Mouse (Mus musculus) heart, embryonic 15.5 days (tissue): ENCODE data around the gene Adcy9. TPM values are rescaled to one million over a fixed set of nuclear protein-coding genes. Genes with fewer than 3 reads are reported as not detected.

Experiments used
- ATAC-seq: fragments of 200-750 bp; cut with Nextera tagmentation; replicated peaks from 2 replicates; pipeline ENCODE4 v1.8.0; 2017; ENCODE audit warnings: low read depth, moderate TSS enrichment; ENCODE audit not compliant: insufficient number of reproducible peaks, insufficient read depth, low FRiP score
- H3K27ac ChIP-seq: fragments of 300-500 bp; sonication (generic); 2 replicates; pipeline ENCODE4 v1.5.1; 2015; ENCODE audit warnings: mild to moderate bottlenecking, inconsistent platforms
- H3K27me3 ChIP-seq: fragments of 300-500 bp; sonication (generic); 2 replicates; pipeline ENCODE4 v1.6.1; 2015; ENCODE audit warnings: inconsistent platforms
- H3K36me3 ChIP-seq: fragments of 300-500 bp; sonication (generic); 2 replicates; pipeline ENCODE4 v1.6.1; 2015; ENCODE audit warnings: mild to moderate bottlenecking, inconsistent platforms
- H3K4me1 ChIP-seq: fragments of 300-500 bp; sonication (generic); replicated peaks from 2 replicates; pipeline ENCODE4 v1.6.1; 2015; ENCODE audit warnings: inconsistent platforms
- H3K4me2 ChIP-seq: fragments of 300-500 bp; sonication (generic); 2 replicates; pipeline ENCODE4 v1.6.1; 2015; ENCODE audit warnings: inconsistent platforms, mild to moderate bottlenecking, moderate library complexity
- H3K4me3 ChIP-seq: fragments of 300-500 bp; sonication (generic); 2 replicates; pipeline ENCODE4 v1.5.1; 2015; ENCODE audit warnings: mild to moderate bottlenecking, inconsistent platforms
- H3K9ac ChIP-seq: fragments of 300-500 bp; sonication (generic); 2 replicates; pipeline ENCODE4 v1.6.1; 2015; ENCODE audit warnings: mild to moderate bottlenecking, inconsistent platforms
- H3K9me3 ChIP-seq: fragments of 300-500 bp; sonication (generic); replicated peaks from 2 replicates; pipeline ENCODE4 v1.6.1; 2016; ENCODE audit warnings: inconsistent platforms
- WGBS: fragments of 180-500 bp; shearing (Covaris S2); methylation state at CpG from one replicate; pipeline ENCODE4 v1.1.7; 2015; ENCODE audit warnings: mixed read lengths; 5-methylcytosine and 5-hydroxymethylcytosine counted together
- polyA plus RNA-seq: library from polyadenylated mRNA; unstranded; fragments of >200 nt; fragmentation: Nextera tagmentation; extraction: Ambion mirVana; gene quantifications from 2 replicates; pipeline ENCODE4 v1.2.1, GENCODE M21; 2015

Adcy9 gene
- polyA plus RNA-seq, 1 experiment from 2014 or later = 1.1 TPM

DNA sequence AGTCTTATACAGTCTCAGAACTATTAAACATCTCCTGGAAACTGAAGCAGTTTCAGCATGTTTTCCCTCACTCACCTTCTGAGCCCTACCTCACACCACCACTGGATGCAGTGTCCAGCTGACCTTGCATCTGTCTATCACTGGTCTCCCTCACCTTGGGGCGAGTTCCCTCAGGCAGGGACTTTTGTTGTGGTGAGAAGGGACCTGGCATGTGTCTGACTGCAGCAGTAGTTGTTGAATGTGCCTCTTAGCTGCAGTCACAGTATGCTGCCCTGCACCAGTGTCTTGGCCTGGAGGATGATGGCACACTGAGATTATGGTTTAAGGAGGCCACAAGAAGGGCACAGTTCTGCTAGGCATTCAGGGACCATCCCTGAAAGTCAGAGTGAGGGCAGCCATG lies 19.2 kb downstream of the Adcy9 start:
- Histone ChIP-seq H3K27ac (no peak overlapping the region), H3K4me1 (peaks cover 35% of the 10 kb centered on the region), H3K9ac (no peak overlapping the region), H3K4me2 (no peak overlapping the region), H3K27me3 (no peaks in the 10 kb centered on the region), H3K36me3 (no peaks in the 10 kb centered on the region), H3K4me3 (no peak overlapping the region), H3K9me3 (no peaks in the 10 kb centered on the region)
- WGBS = 42% methylated on average over 1 of the region's 1 CpGs
- no peak for ATAC-seq

DNA sequence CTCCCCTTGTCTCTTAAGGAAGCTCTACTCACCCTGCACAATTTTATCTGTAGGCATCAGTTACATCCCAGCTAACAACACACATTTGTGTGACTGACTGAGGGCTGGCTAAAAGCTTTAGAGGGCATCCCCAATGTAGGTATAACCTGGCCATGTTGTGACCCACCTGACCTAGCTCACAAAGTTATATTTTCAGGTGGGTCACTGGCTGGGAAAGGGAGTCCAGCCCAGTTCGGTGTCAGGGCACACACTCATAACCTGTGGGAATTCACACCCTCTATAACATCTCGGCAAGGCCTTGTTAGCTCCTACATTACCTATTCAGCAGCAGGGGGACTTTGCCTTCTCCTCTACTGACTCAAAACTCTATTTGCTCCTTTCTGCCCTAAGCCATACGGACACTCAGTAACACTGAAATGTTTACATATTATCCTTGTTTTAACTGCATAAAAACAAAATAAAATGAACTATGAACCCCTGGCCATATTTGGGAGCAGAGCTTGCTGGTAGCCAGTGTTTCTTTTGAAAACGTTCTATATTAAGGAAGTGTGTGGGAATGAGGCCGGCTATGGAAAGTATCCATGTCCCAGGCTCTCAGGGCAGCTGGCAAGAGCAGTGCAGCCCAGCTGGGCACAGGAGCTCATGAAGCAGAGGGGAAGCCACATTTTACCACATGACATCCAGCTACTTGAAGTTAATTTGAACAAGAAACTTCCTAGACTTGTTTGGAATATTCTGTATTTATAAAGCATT lies 20.7 kb downstream of the Adcy9 start:
- H3K36me3 ChIP-seq = no peaks in the 10 kb centered on the region
- no peak overlapping the region for H3K4me3 ChIP-seq
- H3K4me2 ChIP-seq = no peak overlapping the region
- no peak for ATAC-seq
- no peaks in the 10 kb centered on the region for H3K9me3 ChIP-seq
- H3K27me3 ChIP-seq = no peaks in the 10 kb centered on the region
- 50% methylated on average over 5 of the region's 5 CpGs for WGBS
- peaks cover 29% of the 10 kb centered on the region for H3K4me1 ChIP-seq
- H3K27ac ChIP-seq = peak overlapping the region; percentile 45
- no peak overlapping the region for H3K9ac ChIP-seq

DNA sequence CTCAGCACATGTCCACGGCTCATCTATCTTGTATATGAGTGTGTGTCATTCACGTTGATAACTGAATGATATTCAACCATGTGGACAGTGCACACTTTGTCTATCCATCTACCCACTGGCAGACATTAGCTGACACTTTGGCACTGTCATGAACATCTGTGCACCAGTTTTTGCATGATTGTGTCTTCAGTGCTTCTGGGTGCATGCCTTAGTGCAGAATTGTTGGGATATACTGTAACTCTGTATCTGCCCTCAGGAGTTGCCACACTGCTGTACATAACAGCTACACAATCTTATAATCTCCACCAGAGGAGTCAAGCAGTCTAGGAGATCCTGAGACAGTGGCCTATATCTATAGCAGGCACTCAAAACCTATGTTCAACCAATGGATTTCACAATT lies 21.5 kb downstream of the Adcy9 start:
- peaks cover 25% of the 10 kb centered on the region for H3K4me1 ChIP-seq
- 40% methylated on average over 2 of the region's 2 CpGs for WGBS
- H3K4me3 ChIP-seq = no peak overlapping the region
- H3K9ac ChIP-seq = no peak overlapping the region
- no peaks in the 10 kb centered on the region for H3K27me3 ChIP-seq
- H3K36me3 ChIP-seq = no peaks in the 10 kb centered on the region
- no peak overlapping the region for H3K4me2 ChIP-seq
- no peak for ATAC-seq
- H3K27ac ChIP-seq = no peak overlapping the region
- no peaks in the 10 kb centered on the region for H3K9me3 ChIP-seq

DNA sequence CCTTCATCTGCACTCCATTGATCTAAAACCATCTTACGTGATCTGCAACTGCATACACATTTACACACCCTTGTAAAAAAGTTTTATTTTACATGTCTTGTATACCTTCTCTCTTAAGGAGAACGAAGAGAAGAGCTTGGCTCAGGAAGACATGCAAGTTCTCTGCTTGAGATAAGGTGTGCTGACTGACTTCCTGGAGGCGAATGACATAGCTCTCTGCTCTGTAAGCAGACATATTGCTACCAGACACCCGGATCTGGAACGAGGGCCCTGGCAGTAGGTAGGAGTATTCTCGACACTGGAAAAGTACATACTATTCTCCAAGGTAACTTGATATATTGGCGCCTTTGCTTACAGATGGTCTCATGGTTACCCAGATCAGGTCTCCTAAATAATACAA lies 22.7 kb downstream of the Adcy9 start:
- Histone ChIP-seq H3K4me3 (no peak overlapping the region), H3K4me1 (peaks cover 25% of the 10 kb centered on the region), H3K36me3 (no peaks in the 10 kb centered on the region), H3K4me2 (no peak overlapping the region), H3K27me3 (no peaks in the 10 kb centered on the region), H3K9ac (no peak overlapping the region), H3K9me3 (no peaks in the 10 kb centered on the region), H3K27ac (no peak overlapping the region)
- 84% methylated on average over 7 of the region's 7 CpGs for WGBS
- ATAC-seq = no peak

DNA sequence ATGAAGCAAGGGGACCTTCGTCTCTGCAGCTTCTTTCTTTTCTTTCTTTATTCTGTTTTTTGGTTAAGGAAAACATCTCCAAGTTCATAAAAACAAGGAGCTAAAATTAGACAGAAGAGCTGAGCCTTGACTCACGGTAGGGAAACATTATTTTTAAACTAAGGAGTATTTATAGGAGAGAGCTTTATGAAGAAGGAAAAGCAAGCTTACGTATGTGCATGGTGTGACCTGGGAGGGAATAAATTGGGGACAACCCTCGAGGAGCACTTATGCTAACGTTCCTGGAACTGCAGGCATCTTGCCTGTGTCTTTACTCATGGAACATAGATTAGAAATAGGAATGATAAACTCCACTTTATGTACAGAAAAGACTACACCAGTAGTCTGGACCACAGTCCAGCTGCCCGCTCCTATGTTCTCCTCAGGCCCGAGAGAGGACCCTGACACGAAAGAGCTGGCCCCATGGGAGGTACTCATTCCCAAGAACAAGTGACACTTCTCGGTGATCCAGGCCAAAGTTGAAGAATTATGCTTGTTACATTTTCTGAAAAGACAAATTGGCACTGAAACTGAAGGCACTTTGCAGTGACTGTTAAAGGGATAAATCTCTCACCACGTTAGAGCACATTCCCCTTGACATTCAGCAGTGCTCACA lies 24.5 kb downstream of the Adcy9 start:
- WGBS = 50% methylated on average over 10 of the region's 10 CpGs

DNA sequence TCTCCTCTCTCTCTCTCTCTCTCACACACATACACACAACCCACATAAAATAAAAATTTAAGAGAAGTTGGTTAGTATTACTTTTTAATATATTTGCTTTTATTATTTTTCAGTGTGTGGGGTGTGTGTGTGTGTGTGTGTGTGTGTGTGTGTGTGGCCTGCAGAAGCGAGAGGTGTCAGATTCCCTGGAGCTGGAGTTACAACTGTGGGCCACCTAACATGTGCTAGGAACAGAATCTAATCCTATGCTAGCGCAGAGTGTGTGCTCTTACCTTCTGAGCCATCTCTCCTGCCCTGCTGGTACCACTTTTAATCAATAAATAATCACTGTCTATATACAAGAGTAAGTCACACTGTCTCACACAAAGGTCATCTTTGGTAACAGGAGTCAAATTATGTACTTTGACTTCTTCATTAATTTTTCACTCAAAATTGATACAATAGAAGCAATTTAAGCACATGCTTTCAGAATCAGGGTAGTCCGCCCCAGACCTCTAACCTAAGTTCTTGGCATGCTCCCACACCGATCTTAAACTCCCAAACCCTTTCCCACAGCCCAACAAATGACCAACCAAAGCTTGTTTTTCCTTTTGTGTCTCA lies 25.2 kb downstream of the Adcy9 start:
- H3K4me2 ChIP-seq = no peak overlapping the region
- H3K4me1 ChIP-seq = peaks cover 18% of the 10 kb centered on the region
- no peak overlapping the region for H3K9ac ChIP-seq
- no peaks in the 10 kb centered on the region for H3K36me3 ChIP-seq
- ATAC-seq = no peak
- 0 out of 2 replicates have a peak overlapping the region, but pooled peaks have one; percentile 3 for H3K27ac ChIP-seq
- H3K27me3 ChIP-seq = no peaks in the 10 kb centered on the region
- 82% methylated on average over 4 of the region's 4 CpGs for WGBS
- H3K9me3 ChIP-seq = no peaks in the 10 kb centered on the region
- H3K4me3 ChIP-seq = no peak overlapping the region

More for the DNA sequence above, 24.5 kb downstream of the Adcy9 start:
- Histone ChIP-seq H3K4me2 (no peak overlapping the region), H3K9me3 (no peaks in the 10 kb centered on the region), H3K9ac (no peak overlapping the region), H3K4me3 (no peak overlapping the region), H3K36me3 (no peaks in the 10 kb centered on the region), H3K4me1 (peaks cover 18% of the 10 kb centered on the region), H3K27ac (peak overlapping the region; percentile 3; the same call in 1 of the 2 replicates), H3K27me3 (no peaks in the 10 kb centered on the region)
- no peak for ATAC-seq

DNA sequence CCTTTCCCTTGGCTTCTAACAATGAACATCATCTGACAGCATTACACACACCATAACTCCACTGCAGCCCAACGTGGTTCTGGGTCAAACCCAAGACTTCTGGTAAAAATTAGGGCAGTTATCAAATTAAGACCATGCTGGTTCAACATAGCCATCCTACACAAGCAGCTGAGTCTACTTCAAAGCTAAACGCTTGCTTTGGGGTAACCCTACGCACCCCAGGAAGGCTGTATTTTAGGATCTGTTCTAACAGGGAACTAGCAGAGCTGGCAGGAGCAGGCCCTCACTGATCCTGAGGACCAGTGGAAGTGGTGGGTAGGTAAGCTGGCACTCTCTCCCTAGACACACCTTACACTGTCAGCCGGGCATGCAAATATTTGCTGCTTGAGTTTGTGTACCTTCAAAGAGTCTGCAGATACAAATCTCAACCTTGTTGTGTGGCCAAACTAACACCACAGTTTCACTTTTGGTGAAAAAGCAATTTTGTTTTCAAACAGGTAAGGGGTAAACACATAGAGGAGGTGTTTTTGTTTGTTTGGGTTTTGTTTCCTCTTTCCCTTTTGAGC lies 36.7 kb downstream of the Adcy9 start:
- Histone ChIP-seq H3K9me3 (no peaks in the 10 kb centered on the region), H3K4me1 (peaks cover 3% of the 10 kb centered on the region; the same call in 1 of the 2 replicates), H3K36me3 (no peaks in the 10 kb centered on the region), H3K4me3 (no peak overlapping the region), H3K27me3 (no peaks in the 10 kb centered on the region), H3K27ac (no peak overlapping the region), H3K4me2 (no peak overlapping the region), H3K9ac (no peak overlapping the region)
- no peak for ATAC-seq
- WGBS = 64% methylated on average over 4 of the region's 4 CpGs

DNA sequence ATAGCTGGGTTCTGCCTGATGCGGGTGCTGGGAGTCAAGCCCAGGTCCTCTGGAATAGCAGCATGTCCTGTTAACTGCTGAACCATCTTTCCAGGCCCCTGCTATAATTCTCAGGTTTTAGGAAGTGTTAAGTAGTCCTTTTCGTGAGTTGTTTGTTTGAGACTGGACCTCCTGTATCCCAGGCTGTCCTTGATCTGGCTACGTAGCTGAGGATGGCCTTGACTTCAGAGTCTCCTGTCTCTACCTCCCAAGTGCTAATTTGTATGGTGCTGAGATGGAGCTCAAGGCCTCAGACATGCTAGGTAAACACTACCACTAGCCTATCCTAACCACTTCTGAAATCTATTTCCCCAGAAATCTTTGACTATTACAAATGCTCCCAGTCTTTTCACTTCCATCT lies 37.9 kb downstream of the Adcy9 start:
- H3K36me3 ChIP-seq = no peaks in the 10 kb centered on the region
- no peak overlapping the region for H3K9ac ChIP-seq
- peaks cover 3% of the 10 kb centered on the region; the same call in 1 of the 2 replicates for H3K4me1 ChIP-seq
- ATAC-seq = no peak
- H3K4me3 ChIP-seq = no peak overlapping the region
- no peaks in the 10 kb centered on the region for H3K9me3 ChIP-seq
- H3K27me3 ChIP-seq = no peaks in the 10 kb centered on the region
- no peak overlapping the region for H3K4me2 ChIP-seq
- no peak overlapping the region for H3K27ac ChIP-seq
- 88% methylated on average over 3 of the region's 3 CpGs for WGBS

DNA sequence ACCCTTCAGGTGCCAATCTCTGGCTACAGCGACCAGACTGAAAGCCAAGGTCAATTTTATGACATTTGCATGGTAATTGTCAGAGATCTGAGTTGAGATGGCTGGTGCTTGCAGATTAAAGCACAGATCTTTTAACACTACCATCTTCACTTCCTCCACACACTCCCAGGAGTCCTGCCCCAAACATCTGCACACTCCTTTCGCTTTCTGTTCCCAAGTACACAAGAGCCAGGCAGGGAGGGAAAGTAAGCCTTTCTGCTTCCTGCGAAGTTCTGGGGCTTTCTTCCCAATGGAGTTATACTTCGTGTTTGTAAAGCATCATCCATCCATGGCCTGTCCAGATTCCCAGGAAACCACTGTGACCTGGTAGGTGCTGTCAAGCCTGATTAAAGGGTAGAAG lies 38.8 kb downstream of the Adcy9 start:
- H3K9me3 ChIP-seq = no peaks in the 10 kb centered on the region
- no peak overlapping the region for H3K4me3 ChIP-seq
- no peak overlapping the region for H3K4me2 ChIP-seq
- no peak overlapping the region for H3K27ac ChIP-seq
- H3K27me3 ChIP-seq = no peaks in the 10 kb centered on the region
- ATAC-seq = no peak
- peaks cover 3% of the 10 kb centered on the region; the same call in 1 of the 2 replicates for H3K4me1 ChIP-seq
- H3K36me3 ChIP-seq = no peaks in the 10 kb centered on the region
- H3K9ac ChIP-seq = no peak overlapping the region
- WGBS = 66% methylated on average over 4 of the region's 4 CpGs

DNA sequence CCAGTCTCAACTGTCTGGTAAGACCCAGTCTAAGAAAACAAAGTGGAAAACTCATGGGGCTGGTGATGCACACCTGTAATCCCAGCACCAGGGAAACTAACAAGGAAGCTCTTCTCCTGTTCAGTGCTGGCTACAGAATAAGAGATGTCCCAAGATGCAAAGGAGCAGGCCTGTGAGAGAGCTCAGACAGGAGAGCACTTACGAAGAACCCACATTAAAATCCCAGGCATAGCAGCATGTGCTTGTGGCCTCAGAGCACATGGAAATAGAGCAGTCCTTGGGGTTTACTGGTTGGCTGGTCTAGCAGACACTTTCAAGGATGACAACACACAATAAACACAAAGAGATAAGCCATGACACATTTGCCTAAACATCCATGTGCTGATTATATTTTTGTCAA lies 41.5 kb downstream of the Adcy9 start:
- Histone ChIP-seq H3K27ac (no peak overlapping the region), H3K9me3 (no peaks in the 10 kb centered on the region), H3K27me3 (no peaks in the 10 kb centered on the region), H3K4me2 (no peak overlapping the region), H3K4me1 (peaks cover 12% of the 10 kb centered on the region; the same call in 1 of the 2 replicates), H3K4me3 (no peak overlapping the region), H3K36me3 (no peaks in the 10 kb centered on the region), H3K9ac (no peak overlapping the region)
- WGBS = 83% methylated on average over 1 of the region's 1 CpGs
- ATAC-seq = no peak

DNA sequence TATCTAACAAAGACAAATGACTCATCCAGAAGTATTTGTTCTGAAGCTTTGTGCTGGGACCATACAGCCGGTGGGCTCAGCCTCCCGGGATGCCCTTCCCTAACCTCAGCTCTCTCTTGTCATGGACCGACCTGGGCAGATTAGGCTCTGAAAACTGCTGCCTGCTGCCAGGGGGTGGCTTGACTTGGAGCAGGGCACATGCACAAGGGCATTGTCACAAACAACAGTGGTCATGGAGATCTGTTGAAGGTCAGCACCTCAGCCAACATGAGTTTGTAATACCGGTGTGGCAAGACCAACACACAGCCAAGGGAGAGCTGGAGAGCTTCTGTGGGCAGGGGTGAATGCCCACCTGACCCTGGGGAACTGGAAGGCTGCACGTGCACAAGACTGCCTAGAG lies 42.7 kb downstream of the Adcy9 start:
- Histone ChIP-seq H3K27me3 (no peaks in the 10 kb centered on the region), H3K9ac (no peak overlapping the region), H3K4me2 (no peak overlapping the region), H3K36me3 (no peaks in the 10 kb centered on the region), H3K27ac (no peak overlapping the region), H3K4me3 (no peak overlapping the region), H3K4me1 (peaks cover 12% of the 10 kb centered on the region; the same call in 1 of the 2 replicates), H3K9me3 (no peaks in the 10 kb centered on the region)
- no peak for ATAC-seq
- 68% methylated on average over 5 of the region's 5 CpGs for WGBS
